Mouse (Mus musculus) Muller cell, postnatal 12 days (primary cell): ENCODE measurements at regions not wholly inside any gene's neighbourhood (a gene's known extent, or its start where the extent isn't known, plus 50 kb on each side); places are given as distances from the start of the nearest gene placed in this dataset.
"Not testable (repeated sequence)": the region's sequence is repeated elsewhere in the genome, so short reads cannot be mapped to it uniquely, and the experiment has no call there.

Experiments used
- DNase-seq: peaks from one replicate; pipeline ENCODE4 v3.0.0-alpha.2; 2015; ENCODE audit errors: inconsistent ontology term

DNA sequence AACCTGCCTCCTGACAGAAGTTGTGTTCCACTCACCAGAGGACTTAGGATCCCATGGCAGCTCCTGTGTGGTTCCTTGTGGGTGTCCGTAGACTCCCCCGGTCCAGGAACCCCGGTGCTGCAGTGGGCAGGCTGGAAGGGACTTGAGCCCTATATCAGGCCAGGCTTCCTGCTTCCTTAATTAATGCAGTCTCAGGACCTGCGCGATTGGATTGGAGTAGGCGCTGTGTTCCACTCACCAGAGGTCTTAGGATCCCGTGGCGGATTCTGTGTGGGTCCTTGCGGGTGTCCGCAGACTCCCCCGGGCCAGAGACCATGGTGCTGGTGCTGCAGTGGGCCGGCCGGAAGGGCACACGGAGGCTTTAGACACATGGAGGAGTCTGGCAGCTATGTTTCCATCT lies 288.7 kb downstream of the Fut8 start:
- DNase-seq = not testable (repeated sequence)

GRCm38 (mm10) chr12:77527499-77527898 lies 289.6 kb downstream of the Fut8 start:
- DNase-seq = no peak

DNA sequence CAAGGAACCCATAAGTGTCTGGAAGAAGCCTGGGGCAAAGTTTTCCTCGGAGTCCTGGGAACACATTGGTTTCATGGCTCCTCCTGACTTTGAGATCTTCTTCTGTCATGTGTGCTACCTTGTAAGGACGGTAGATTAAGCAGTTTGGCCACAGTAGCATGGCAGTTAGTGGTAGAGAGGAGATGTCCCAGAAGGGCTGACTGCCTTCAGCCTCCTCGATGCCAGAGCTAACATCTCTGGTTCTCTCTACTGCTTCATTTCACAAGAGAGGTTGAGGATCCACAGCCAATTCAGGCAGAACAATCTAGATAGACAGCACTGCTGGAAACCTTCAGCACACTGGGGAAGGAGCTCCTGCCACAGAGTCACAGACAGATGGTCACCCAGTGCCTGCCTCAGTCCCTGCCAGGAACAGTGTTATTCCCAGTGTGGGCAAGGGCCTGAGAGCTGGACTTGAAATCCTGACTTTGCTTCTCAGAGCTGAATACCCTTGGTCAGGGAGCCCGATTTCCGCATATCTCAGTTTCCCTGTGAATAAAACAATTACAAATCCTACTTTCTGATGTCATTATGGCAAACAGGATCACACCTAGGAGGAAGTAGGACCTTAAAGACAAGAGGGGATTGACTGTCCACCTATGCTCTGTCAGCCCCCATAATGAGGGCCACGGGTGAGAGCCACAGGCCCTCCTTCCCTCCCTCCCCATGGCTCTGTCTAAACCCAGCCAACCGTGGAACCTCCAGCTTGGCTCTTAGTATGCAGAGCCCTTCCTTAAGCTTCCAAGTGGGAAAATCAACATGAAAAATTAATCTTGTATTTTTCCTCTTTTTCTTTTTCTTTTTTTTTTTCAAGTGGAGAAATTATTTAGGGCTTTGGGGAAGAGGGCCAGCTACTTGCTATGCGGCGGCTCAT lies 290.3 kb downstream of the Fut8 start:
- DNase-seq = no peak

- DNase-seq = no peak
Measured at GRCm38 (mm10) chr12:77528868-77529271, 290.9 kb downstream of the Fut8 start.

- DNase-seq = no peak
Measured at GRCm38 (mm10) chr12:77529414-77529813, 291.5 kb downstream of the Fut8 start.

DNA sequence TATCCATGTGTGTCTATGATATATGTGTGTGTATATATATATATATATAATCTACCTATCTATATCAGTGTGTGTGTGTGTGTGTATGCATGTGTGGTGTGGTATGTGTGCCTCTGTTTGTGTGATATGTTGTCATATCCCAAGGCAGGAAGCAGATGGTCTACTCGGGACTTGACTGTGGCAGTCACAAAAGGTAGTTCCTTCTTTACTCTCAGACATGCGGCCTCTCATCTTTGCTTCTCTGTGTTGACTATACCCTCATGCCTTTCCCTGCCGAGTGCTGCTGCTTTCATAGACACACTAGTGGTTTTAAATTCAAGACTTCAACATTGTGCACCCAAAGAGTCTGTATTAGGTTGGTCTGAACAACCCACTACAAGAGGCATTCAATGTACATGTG lies 292.0 kb downstream of the Fut8 start:
- DNase-seq = no peak

GRCm38 (mm10) chr12:77531294-77531693 lies 293.4 kb downstream of the Fut8 start:
- DNase-seq = no peak

DNA sequence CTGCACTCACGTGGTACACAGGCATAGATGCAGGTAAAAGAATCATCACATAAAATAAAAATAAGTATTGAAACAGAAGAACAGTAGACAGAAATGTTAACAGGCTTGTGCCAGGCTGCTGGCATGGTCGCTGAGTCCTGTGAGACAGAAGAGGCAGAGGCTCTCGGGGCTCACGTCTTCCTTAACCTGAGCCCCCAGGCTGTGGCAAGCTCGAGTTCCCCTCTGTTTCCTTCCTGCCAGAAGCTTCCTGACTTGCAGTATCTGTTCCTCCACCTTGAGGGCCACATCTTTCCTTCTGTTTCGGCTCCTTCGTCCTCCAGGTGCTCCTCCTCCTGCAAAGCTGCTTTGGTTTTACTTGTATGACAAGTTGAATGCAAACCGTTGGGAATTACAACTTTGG lies 294.6 kb downstream of the Fut8 start:
- DNase-seq = no peak

GRCm38 (mm10) chr12:77533606-77534005 lies 295.7 kb downstream of the Fut8 start:
- DNase-seq = no peak

DNA sequence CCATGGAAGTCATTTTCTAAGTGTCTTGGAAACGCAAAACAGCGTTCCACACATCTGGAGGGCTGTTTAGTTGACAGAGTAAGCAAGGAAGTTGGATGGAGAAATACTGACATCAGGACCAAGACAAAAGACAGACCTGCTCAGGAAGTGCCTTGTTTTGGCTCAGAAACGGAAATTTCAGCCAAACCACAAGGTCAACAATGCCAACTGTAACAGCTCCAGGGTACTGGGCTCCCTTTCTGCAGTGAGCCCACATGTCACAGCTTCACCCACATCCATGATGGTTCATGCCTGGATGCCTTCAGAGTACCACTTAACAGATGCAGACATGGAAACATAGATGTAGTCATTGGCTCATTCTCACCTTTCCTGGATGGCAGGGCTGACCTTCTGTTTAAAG lies 296.2 kb downstream of the Fut8 start:
- DNase-seq = peak; percentile 29

- DNase-seq = no peak
Measured at GRCm38 (mm10) chr12:77535147-77535546, 297.2 kb downstream of the Fut8 start.

DNA sequence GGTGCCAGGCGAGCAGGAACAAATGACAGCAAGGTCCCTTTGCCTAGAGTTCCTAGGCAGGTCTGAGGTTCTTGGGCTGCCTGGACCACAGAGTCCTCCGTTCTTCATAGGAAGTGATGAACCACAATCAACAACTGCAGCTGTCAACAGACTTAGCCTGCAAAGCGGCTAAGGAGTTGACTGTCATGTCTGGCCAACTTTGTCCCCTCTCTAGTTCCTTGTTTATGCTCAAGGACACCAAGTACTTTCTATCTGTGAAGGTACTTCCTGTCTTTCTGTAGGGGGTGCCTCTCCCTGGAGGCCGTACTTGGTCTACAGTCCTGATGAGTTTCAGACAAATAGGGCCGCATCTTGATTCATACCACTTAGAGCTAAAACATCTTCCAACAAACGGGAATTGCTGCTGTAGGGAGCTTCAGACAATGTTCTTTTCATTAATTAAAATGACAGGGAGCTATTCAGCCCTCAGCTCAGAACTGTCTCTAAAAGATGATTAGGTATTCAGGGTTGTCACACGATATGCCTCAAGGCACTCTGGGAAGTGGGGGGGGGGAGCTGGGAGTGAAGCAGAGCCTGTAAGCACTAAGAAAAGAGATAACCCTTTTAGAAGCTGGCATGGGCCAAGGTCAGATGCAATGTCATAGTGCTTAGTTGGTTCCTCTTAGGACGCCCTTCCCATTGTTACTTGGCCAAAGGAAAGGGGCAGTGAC lies 299.4 kb downstream of the Fut8 start:
- peak; percentile 55 for DNase-seq

- DNase-seq = no peak
Measured at GRCm38 (mm10) chr12:77539661-77540431, 301.9 kb downstream of the Fut8 start.

- DNase-seq = no peak
Measured at GRCm38 (mm10) chr12:77541051-77541765, 303.3 kb downstream of the Fut8 start.

DNA sequence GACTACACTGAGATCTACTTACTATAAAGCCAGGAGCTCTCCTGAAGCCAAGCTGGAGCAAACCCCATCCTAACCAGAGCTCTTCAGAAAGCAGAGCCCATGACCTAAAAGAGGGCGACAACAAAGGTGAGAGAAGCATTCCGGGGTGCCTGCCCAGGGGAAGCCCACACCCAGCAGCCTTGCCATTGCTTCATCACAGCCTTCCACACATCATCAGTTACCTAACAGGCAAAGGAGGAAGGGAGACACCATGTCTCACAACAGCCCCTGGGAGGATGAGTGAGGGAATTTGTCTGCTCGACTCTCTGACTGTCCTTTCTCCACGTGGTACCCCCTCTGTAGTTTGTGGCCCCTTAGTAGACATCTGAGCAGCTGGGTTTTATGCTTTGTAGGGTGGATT lies 303.9 kb downstream of the Fut8 start:
- no peak for DNase-seq

- no peak for DNase-seq
Measured at GRCm38 (mm10) chr12:77543651-77544050, 305.7 kb downstream of the Fut8 start.

DNA sequence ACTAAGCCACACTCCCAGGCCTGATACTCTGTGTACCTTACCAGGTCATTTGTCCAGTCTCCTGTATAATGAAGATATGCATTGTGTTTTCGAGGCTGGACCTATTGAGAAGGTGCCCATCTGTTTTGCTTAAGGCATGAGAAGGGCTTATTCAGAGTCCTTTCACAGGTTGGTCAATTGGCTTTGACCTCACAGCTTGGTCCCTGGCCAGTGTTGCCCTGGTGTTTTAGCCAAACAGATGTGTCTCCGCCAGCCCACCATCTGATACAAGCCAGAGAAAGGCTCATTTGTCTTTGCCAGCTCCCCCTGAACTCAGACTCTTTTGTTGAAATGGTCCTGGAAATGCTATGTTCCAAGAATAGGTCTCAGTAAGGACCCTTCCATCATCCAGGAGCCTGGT lies 308.2 kb downstream of the Fut8 start:
- DNase-seq = no peak

- DNase-seq = peak; percentile 49
Measured at GRCm38 (mm10) chr12:77568286-77568685, 330.4 kb downstream of the Fut8 start.

GRCm38 (mm10) chr12:77570501-77570900 lies 332.6 kb downstream of the Fut8 start:
- DNase-seq = no peak

- no peak for DNase-seq
Measured at GRCm38 (mm10) chr12:77571071-77571470, 333.1 kb downstream of the Fut8 start.

DNA sequence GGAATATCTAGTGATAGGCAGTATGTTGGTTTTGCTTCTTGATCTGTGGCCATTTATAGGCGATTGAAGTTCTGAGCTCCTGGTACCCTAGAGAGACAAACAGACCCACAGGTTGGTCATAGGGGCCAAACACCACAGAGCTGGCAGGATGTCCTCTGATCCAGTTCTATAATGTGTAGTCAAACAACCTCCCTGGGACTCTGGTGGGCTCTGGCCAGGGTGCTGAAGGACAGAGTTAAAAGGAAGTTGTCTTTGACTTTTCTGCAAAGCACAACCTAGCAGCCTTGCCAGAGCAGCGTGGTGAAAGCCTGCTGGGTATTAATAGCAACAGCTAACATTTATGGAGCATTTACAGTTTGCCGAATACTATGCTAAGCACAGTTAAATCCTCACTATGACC lies 337.1 kb downstream of the Fut8 start:
- DNase-seq = no peak

DNA sequence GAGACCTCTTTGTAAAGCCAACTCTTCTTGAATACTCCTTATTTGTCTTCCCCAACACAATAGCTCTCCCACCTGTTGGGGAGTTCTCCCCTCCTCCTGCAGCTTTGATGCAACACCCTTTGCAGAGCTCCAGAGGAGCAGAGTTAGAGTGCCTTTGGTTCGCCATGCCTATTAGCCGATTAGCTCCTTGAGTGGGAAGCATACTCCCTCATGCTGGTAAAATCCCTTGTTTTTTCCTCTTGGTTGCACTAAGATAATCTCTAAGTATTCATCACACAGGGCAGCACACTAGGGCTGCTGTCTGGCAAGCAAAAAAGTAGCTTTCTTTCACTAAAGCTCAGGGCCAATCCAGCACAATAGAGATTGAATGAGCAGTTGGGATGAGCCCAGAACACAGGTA lies 350.4 kb downstream of the Fut8 start:
- DNase-seq = peak; percentile 19
